Mouse (Mus musculus) ES-CJ7 (cell line): ENCODE measurements at regions not wholly inside any gene's neighbourhood (a gene's known extent, or its start where the extent isn't known, plus 50 kb on each side); places are given as distances from the start of the nearest gene placed in this dataset.

Experiments used
- DNase-seq: peaks from one replicate; pipeline ENCODE4 v3.0.0; 2011; ENCODE audit warnings: low read depth, low spot score

- peak; percentile 2 for DNase-seq
Measured at GRCm38 (mm10) chr4:28298911-28299353, 514.0 kb upstream of the Epha7 start.

DNA sequence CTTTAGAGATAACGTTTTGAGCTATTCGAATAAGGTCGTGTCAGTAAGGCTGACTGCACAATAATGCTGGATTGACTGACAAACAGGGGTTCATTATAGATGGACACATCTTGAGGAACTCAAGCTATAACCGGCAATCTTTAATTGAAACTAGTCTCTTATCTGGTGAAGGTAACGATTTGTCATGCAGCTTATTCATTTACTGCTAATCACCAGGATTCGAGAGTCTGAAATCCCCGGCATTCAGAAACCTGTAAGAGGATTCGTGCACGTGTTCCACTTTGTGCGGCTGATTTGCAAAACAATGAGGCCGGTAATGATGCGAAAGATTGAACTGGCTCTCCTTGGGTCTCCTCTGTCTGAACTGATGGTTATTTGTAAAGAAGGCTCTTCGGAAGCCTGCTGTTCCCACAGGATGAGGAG, 512.9 kb upstream of the Epha7 start:
- peak; percentile 81 for DNase-seq

GRCm38 (mm10) chr4:28301686-28302085, 511.2 kb upstream of the Epha7 start:
- no peak for DNase-seq

DNA sequence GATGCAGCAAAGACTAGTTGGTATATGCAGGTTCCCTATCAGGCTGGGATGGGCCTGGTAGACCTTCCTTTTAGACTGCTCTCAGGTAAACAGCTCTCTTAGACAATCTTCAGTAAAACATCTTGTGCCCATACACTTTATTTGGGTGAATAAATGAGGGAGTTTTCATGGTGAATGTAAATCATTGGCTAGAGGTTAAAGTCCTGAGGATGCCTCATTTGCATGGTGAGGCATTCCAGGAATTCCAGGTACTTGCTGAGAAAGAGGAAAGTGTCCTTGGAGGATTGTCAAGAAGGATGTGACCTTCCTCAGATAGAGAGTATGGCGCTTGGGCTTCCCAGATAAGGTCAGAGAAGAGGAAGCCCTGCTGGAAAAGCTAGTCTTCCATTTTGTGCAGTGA, 481.9 kb upstream of the Epha7 start:
- peak; percentile 49 for DNase-seq

- no peak for DNase-seq
Measured at GRCm38 (mm10) chr4:28364566-28364965, 448.4 kb upstream of the Epha7 start.

GRCm38 (mm10) chr4:28377087-28377486, 435.8 kb upstream of the Epha7 start:
- DNase-seq = no peak

DNA sequence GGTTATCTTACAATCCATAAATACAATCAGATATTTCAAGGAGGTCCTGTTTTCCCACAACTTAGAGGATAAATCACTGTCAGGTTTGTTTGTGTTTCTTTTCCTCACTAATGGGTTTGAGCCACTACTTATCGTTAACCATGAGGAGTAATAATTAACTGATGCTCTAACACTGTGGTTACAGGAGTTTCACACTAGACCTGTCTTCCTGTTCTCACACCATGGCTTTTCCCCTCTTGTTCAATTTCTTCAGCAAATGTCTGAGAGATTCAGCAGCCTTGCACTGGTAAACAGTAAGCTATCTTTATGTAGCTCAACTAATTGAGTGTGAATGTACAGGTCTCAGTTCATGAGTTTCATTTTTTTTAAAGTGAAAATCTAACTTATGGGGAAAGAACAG, 434.3 kb upstream of the Epha7 start:
- no peak for DNase-seq

DNA sequence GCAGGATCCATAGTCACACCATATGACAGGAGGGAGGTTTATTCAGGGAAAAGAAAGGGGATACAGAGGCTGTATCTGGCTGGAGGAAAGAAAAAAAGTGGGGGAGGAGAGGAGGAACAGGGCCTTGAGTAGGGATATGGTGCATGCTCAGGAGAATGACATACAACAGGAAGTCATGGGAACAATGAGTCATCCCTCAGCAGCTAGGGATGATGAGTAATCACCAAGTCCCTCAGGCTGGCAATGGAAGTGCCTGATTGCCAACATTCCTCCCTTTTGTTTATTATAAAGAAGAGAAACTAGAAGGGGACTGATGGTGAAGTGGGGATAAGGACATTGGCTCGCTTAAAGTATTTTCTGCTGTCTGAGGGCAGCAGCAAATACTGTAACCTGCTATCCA, 388.6 kb upstream of the Epha7 start:
- no peak for DNase-seq

- no peak for DNase-seq
Measured at GRCm38 (mm10) chr4:28440161-28440560, 372.8 kb upstream of the Epha7 start.

GRCm38 (mm10) chr4:28453111-28453510, 359.8 kb upstream of the Epha7 start:
- no peak for DNase-seq

GRCm38 (mm10) chr4:28456312-28456711, 356.6 kb upstream of the Epha7 start:
- DNase-seq = no peak
